Mouse (Mus musculus): ENCODE results near the gene Tbxa2r. TPM values are rescaled to one million over a fixed set of nuclear protein-coding genes. Genes with fewer than 3 reads are reported as not detected.

The Tbxa2r gene
- total and polyA plus RNA-seq, 3 experiments: 0.12 to 0.30 (median 0.13) TPM

GRCm38 (mm10) chr10:81379809-81380378 is 51.4 kb downstream of the Tbxa2r start:
- no peak for DNase-seq (ENCODE audit: extremely low read depth)
- TF ChIP-seq USF2 (conservative IDR thresholded peaks at IDR 0.05; ENCODE audit: low read depth, low read length) (no peak), ELF1 (IDR thresholded peaks at IDR 0.05; ENCODE audit: low read depth, low read length) (no peak), EP300 (IDR thresholded peaks at IDR 0.05; ENCODE audit: low read length) (no peak), CHD1 (IDR thresholded peaks at IDR 0.05; ENCODE audit: low read depth, low read length) (no peak), SIN3A (IDR thresholded peaks at IDR 0.05; ENCODE audit: low read length) (no peak), TBP (conservative IDR thresholded peaks at IDR 0.05; ENCODE audit: low read depth, low read length) (no peak), CTCF (conservative IDR thresholded peaks at IDR 0.05 in 1 of 2, IDR thresholded peaks at IDR 0.05 in 1 of 2; ENCODE audit: low read depth in 2 of 2, low read length in 2 of 2) (no peak), POLR2AphosphoS2 (IDR thresholded peaks at IDR 0.05; ENCODE audit: low read depth, low read length) (no peak), PAX5 (IDR thresholded peaks at IDR 0.05; ENCODE audit: low read length) (no peak), ETS1 (conservative IDR thresholded peaks at IDR 0.05; ENCODE audit: low read depth, low read length) (no peak), JUND (conservative IDR thresholded peaks at IDR 0.05; ENCODE audit: low read depth, low read length) (no peak), USF1 (IDR thresholded peaks at IDR 0.05; ENCODE audit: low read depth, low read length) (no peak), RCOR1 (conservative IDR thresholded peaks at IDR 0.05; ENCODE audit: low read depth, low read length) (no peak), RAD21 (IDR thresholded peaks at IDR 0.05; ENCODE audit: low read depth, low read length) (no peak), ZC3H11A (IDR thresholded peaks at IDR 0.05; ENCODE audit: low read depth, low read length) (no peak), KAT2A (IDR thresholded peaks at IDR 0.05; ENCODE audit: insufficient replicate concordance, low read length) (no peak)
- in situ Hi-C loops (cut with MboI; ENCODE audit: low pct_ligation_motif_present, low pct_unique_long_range_greater_than_20kb, low sequenced_read_pairs): loop anchor here (5.0 kb wide), 1 partner anchor 152 kb away; no protein-coding TSS in a partner anchor
- H3K4me1 ChIP-seq (ENCODE audit: control insufficient read depth in 1 of 2, insufficient read depth in 2 of 2): peaks cover 2 to 27% of the 10 kb centered on the region in 2 experiments; a peak in 2 of 4 replicates
- peaks cover 4 to 9% of the 10 kb centered on the region in 2 experiments for H3K36me3 ChIP-seq (replicated peaks in 1 of 2; ENCODE audit: control insufficient read depth in 1 of 2, insufficient read depth in 1 of 2, low read length in 1 of 2)
- no peaks in the 10 kb centered on the region for H3K27me3 ChIP-seq (replicated peaks)
- H3K27ac ChIP-seq (ENCODE audit: insufficient read depth, low read depth): no peak overlapping the region
- H3K9ac ChIP-seq (ENCODE audit: insufficient read depth, low read depth): no peak overlapping the region
- no peaks in the 10 kb centered on the region for H3K9me3 ChIP-seq (replicated peaks; ENCODE audit: low read length)
- dilution Hi-C loops (cut with MboI; ENCODE audit: extremely low pct_ligation_motif_present, extremely low pct_unique_long_range_greater_than_20kb, low sequenced_read_pairs): no loop called here
- no peak overlapping the region for H3K4me3 ChIP-seq (replicated peaks in 1 of 3; ENCODE audit: low read depth in 2 of 3, low read length in 2 of 3, poor library complexity in 1 of 3)
- no peak overlapping the region for H3K4me2 ChIP-seq (ENCODE audit: insufficient read depth, low read depth, poor library complexity, severe bottlenecking)
- H3K79me2 ChIP-seq (replicated peaks; ENCODE audit: control insufficient read depth, extremely low read depth, insufficient read depth, poor library complexity, severe bottlenecking): peaks cover 32% of the 10 kb centered on the region

DNA sequence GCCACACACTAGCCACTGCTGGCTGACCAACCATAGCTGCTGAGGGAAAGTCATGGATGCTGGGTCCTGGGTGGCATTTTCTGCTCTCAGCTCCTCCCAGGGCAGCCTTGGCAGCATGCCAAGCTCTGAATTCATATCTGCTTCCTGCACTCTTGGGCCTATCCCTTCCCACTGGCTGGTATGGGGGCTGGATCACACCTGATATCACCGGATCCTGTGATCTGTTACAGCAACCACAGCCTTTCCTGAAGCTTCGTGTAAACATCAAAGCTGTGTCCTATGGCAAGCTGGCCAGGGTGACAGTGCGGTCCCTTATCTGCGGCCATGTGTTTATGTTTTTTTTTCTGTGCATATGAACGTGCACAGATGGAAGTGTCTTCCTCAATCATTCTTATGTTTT is 53.5 kb downstream of the Tbxa2r start:
- Histone ChIP-seq H3K27me3 (replicated peaks) (no peaks in the 10 kb centered on the region), H3K79me2 (replicated peaks; ENCODE audit: control insufficient read depth, extremely low read depth, insufficient read depth, poor library complexity, severe bottlenecking) (peaks cover 25% of the 10 kb centered on the region), H3K4me2 (ENCODE audit: insufficient read depth, low read depth, poor library complexity, severe bottlenecking) (no peak overlapping the region), H3K36me3 (replicated peaks in 1 of 2; ENCODE audit: control insufficient read depth in 1 of 2, insufficient read depth in 1 of 2, low read length in 1 of 2) (peaks cover 13 to 15% of the 10 kb centered on the region in 2 experiments), H3K4me1 (ENCODE audit: control insufficient read depth in 1 of 2, insufficient read depth in 2 of 2) (peaks cover 7 to 26% of the 10 kb centered on the region in 2 experiments), H3K9me3 (replicated peaks; ENCODE audit: low read length) (no peaks in the 10 kb centered on the region), H3K4me3 (replicated peaks in 1 of 3; ENCODE audit: low read depth in 2 of 3, low read length in 2 of 3, poor library complexity in 1 of 3) (no peak overlapping the region), H3K27ac (ENCODE audit: insufficient read depth, low read depth) (no peak overlapping the region), H3K9ac (ENCODE audit: insufficient read depth, low read depth) (no peak overlapping the region)
- no peak for TF ChIP-seq IRF4 (IDR thresholded peaks at IDR 0.05; ENCODE audit: low read depth, low read length)
- no peak for TF ChIP-seq USF2 (conservative IDR thresholded peaks at IDR 0.05; ENCODE audit: low read depth, low read length)
- no peak for TF ChIP-seq RAD21 (IDR thresholded peaks at IDR 0.05; ENCODE audit: low read depth, low read length)
- no peak for TF ChIP-seq CHD2 (IDR thresholded peaks at IDR 0.05; ENCODE audit: low read length)
- TF ChIP-seq NELFE (IDR thresholded peaks at IDR 0.05; ENCODE audit: low read depth, low read length): no peak
- no peak for TF ChIP-seq BHLHE40 (IDR thresholded peaks at IDR 0.05; ENCODE audit: low read depth, low read length)
- TF ChIP-seq TCF12 (IDR thresholded peaks at IDR 0.05; ENCODE audit: low read depth, low read length): no peak
- no peak for TF ChIP-seq MAFK (IDR thresholded peaks at IDR 0.05; ENCODE audit: insufficient replicate concordance, low read length)
- TF ChIP-seq KAT2A (IDR thresholded peaks at IDR 0.05; ENCODE audit: insufficient replicate concordance, low read length): no peak
- TF ChIP-seq PAX5 (IDR thresholded peaks at IDR 0.05; ENCODE audit: low read length): no peak
- no peak for TF ChIP-seq JUN (IDR thresholded peaks at IDR 0.05; ENCODE audit: insufficient read depth, low read depth, low read length)
- TF ChIP-seq RCOR1 (conservative IDR thresholded peaks at IDR 0.05; ENCODE audit: low read depth, low read length): no peak
- TF ChIP-seq MAX (IDR thresholded peaks at IDR 0.05; ENCODE audit: low read length): no peak
- no peak for TF ChIP-seq CHD1 (IDR thresholded peaks at IDR 0.05; ENCODE audit: low read depth, low read length)
- no peak for TF ChIP-seq ZKSCAN1 (IDR thresholded peaks at IDR 0.05; ENCODE audit: borderline replicate concordance, low read depth, low read length)
- TF ChIP-seq ZC3H11A (IDR thresholded peaks at IDR 0.05; ENCODE audit: low read depth, low read length): no peak
- in situ Hi-C loops (cut with MboI; ENCODE audit: low pct_ligation_motif_present, low pct_unique_long_range_greater_than_20kb, low sequenced_read_pairs): loop anchor here (5.0 kb wide), 1 partner anchor 150 kb away; no protein-coding TSS in a partner anchor
- dilution Hi-C loops (cut with MboI; ENCODE audit: extremely low pct_ligation_motif_present, extremely low pct_unique_long_range_greater_than_20kb, low sequenced_read_pairs): no loop called here
- DNase-seq (ENCODE audit: extremely low read depth): no peak
